Mouse (Mus musculus) ovary, adult 2 months (tissue): Measurements from ENCODE around the gene Kif26a. TPM values are rescaled to one million over a fixed set of nuclear protein-coding genes. Genes with fewer than 3 reads are reported as not detected.

Experiments
- polyA plus RNA-seq: library from polyadenylated mRNA; depleted of rRNA; stranded (reverse); fragments of >200 nt; gene quantifications from 2 replicates; pipeline ENCODE4 v1.2.3, GENCODE M21; 2012; rRNA removed

Gene Kif26a
- 26.2 and 27.5 TPM in 2 replicates for polyA plus RNA-seq

DNA sequence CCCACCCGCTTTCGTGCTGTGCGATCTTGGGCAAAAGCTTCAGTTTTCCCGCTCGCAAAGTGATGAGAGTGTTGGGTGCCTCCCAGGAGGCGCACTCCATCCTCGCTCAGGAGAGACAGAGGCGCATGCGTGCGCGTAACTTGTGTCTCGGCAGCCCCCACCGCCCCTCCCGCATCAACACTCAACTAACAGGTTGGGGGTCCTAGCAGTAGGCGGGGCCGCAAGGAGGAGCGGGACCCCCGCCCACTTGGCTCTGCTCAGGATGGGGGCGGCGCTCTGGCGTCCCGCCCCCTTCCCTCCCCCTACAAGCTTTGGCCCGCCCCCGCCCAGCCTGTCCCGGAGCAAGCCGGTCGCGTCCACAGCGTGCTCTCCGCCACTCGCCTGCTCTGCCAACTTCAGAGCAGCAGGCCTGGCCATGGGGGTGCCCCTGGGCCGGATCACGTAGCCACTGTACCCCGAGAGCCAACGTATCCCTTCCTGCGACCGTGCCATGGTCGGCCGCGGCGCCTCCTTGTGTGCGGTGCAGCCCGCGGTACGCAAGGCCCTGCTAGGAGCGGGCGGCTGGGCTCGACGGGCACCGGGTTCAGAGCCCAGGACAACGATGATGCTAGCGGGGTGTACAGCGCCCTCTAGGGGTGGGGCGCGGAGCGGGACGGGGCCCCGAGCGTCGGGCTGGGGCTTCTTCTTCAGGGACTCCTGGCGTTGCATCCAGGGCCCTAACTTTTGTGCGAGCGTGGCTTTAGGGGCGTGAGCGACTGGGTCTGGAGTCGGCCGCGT, at the start of gene Kif26a:
Gene Kif26a, plus strand, starts transcription at position 334 of the 777 bp plus-strand sequence.

DNA sequence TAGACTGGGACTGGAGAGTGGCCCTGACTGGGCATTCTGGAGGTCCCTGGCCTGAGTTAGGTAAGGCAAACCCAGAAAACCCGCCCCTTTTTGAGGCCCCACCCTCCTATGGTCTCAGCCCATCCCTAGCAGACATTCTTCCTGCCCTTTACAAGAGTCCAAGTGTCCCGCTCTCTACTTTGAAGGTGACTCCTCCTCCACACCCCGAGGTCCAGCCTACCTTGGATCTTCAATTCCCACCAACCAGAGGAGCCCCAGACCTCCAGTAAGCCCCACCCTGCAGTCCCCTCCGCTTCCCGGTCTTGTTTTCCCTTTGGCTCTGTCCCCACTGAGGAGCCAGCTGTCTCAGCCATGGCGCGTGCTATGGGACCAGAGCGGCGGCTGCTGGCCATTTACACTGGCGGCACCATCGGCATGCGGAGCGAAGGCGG, 39.5 kb upstream of the Kif26a start, which contains the start of gene Aspg:
Gene Aspg, plus strand, starts transcription at position 139 of the 431 bp plus-strand sequence.

Other genes with a start within 250 kb of the Kif26a start
- 16.1 and 17.6 TPM in 2 replicates for gene Ppp1r13b, start 238.1 kb upstream of the Kif26a start, polyA plus RNA-seq
- gene Atp5mpl, start 179.2 kb upstream of the Kif26a start, polyA plus RNA-seq = 5.8 and 18.0 TPM in 2 replicates
- 0.23 and 0.55 TPM in 2 replicates for gene Tdrd9, start 174.6 kb upstream of the Kif26a start, polyA plus RNA-seq
- not detected in 2 replicates for gene Rd3l, start 164.9 kb upstream of the Kif26a start, polyA plus RNA-seq
- gene Aspg, start 39.5 kb upstream of the Kif26a start, polyA plus RNA-seq = 11.3 and 56.3 TPM in 2 replicates